In the genomic region with DNA sequence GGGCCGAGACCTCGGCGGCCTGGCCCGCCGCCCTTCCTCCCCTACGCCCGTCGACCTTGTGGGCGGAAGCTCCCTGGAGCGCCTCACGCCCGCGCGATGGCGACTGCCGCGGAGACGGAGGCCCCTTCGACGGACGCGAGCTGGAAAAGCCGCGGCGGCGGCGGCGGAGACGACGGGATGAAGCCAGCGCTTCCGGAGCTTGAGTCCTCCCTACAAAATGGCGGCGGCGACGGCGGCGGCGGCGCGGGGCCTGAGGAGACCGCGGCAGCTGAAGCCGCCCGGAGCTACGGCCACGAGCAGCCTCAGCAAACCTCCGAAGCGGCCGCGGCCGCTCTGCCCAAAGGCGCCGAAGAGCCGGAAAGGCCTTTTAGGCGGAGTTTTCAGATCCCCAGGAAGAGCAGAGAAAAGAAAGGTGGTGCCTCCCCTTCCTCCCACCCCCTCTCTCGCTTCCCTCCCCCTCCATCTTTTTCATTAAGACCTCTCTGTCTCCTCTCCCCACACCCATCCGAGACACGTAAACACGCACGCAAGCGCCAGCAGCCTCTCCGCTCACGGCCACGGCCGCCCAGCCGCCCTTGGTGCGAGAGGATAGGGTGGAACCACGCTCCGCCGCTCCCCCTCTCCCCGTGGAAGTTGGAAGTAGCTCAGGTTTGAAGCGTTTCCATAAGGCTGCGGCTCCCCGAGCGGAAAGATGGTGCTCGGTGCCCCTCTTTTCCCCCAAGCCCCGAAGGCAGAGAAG, we compare ENCODE assay signal across 8 mouse cellular contexts. TPM values are rescaled to one million over a fixed set of nuclear protein-coding genes. Genes with fewer than 3 reads are reported as not detected.
DNase-seq lines count a peak whose midpoint lies in the region; ATAC-seq lines count a peak whose summit lies in the region.

No protein-coding gene starts in this region.

- H3K9ac ChIP-seq in embryonic facial prominence, embryonic 13.5 days = peak overlapping the region; percentile 86

- H3K27me3 ChIP-seq in embryonic facial prominence, embryonic 13.5 days = no peaks in the 10 kb centered on the region

- WGBS in embryonic facial prominence, embryonic 13.5 days = under 1% methylated on average over 77 of the region's 78 CpGs

- peaks cover 46% of the 10 kb centered on the region for H3K36me3 ChIP-seq in embryonic facial prominence, embryonic 13.5 days

- peak overlapping the region; percentile 81 for H3K4me2 ChIP-seq in embryonic facial prominence, embryonic 13.5 days

- peak; percentile 78 for ATAC-seq in embryonic facial prominence, embryonic 13.5 days (ENCODE audit: insufficient number of reproducible peaks, insufficient read depth, low FRiP score, low TSS enrichment, low read depth)
- ATAC-seq in monocyte, adult 5-6 weeks (replicated peaks; ENCODE audit: insufficient number of reproducible peaks, low FRiP score, low TSS enrichment, poor library complexity, severe bottlenecking) = peak; percentile 83

- H3K4me3 ChIP-seq in embryonic facial prominence, embryonic 13.5 days = peak overlapping the region; percentile 57

- H3K27ac ChIP-seq in embryonic facial prominence, embryonic 13.5 days = peak overlapping the region; percentile 98

- peak; percentile 88 for DNase-seq in 3T3-L1 (ENCODE audit: low read depth, low spot score)
- peak; percentile 90 to 91 for DNase-seq in adrenal gland, postnatal 36 days
- peak; percentile 83 for DNase-seq in heart, adult 8-10 months (ENCODE audit: low spot score)
- DNase-seq in kidney, adult 9 months = peak; percentile 82
- peak; percentile 86 for DNase-seq in liver
- DNase-seq in spleen, postnatal 4 days (ENCODE audit: low spot score in 2 of 2) = peak; percentile 75 to 88

- 0 out of 2 replicates have a peak, but pooled peaks cover 3% of the 10 kb centered on the region for H3K4me1 ChIP-seq in embryonic facial prominence, embryonic 13.5 days

- peaks cover 12% of the 10 kb centered on the region for H3K9me3 ChIP-seq in embryonic facial prominence, embryonic 13.5 days

RNA-seq across cellular contexts. Expression of gene Fam208a, which starts 0.5 kb away (rescaled TPM):
- total RNA-seq in adrenal gland, postnatal 36 days (2021) = 10 to 100 TPM; 23.1 to 25.0 TPM
- 17.1 and 20.5 TPM in 2 replicates for polyA plus RNA-seq in embryonic facial prominence, embryonic 13.5 days (2015; fragmentation: Nextera tagmentation; extraction: Ambion mirVana)
- total RNA-seq in heart, adult 8-10 months (2022) = 10 to 100 TPM in 2 of 4 experiments, 1 to 10 TPM in 2; 9.2 to 10.5 (median 9.8) TPM
- 43.6 to 86.7 TPM (median 53.9 TPM) in 3 replicates for total RNA-seq in monocyte, adult 5-6 weeks (2017)

Comparison
In these comparisons a context has a peak if more than half of its experiments do, and no peak if none do; other contexts are left out.
1. Peak in every context shown above with its lines: DNase-seq, ATAC-seq, H3K4me3 ChIP-seq and H3K27ac ChIP-seq.